Comparison of ENCODE assay signal across 8 mouse cellular contexts in the genomic region with DNA sequence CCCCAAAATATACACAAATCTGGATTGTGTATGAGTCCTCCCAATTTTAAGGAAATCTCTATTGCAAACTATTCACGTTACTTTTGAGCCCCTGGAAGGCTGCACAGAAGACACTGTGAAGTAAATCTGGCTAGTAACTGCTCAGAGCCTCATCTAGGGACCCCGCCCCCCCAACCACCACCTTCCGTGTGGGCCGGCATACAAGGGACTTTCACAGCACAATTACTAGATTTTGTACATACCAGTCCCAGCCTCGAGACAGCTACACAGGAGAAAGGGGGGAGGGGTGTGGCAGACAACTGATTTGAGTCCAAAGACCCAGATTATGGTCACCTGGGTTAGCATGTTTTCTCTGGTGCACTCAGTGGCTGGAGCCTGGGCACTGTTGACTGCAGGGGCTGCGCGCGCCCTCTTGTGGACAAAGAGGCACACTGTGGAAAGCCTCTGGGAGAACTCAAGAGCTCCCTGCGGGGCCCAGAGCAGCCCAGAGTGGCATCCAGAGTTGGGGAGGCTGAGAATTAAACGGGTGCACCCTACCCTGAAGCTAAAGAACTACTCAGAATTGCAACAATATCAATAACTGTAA. TPM values are rescaled to one million over a fixed set of nuclear protein-coding genes. Genes with fewer than 3 reads are reported as not detected.
A peak's percentile ranks its signal among the peaks of the same experiment; 100 is the strongest.
DNase-seq lines count a peak whose midpoint lies in the region; ATAC-seq and TF ChIP-seq lines count a peak whose summit lies in the region.

No protein-coding gene starts in this region.

- TF ChIP-seq CTCF in C2C12 (IDR thresholded peaks at IDR 0.05; ENCODE audit: control insufficient read depth, insufficient read depth, insufficient read length), result peak; percentile 79
- peak; percentile 73 for TF ChIP-seq CTCF in bone marrow macrophage, adult 2 months (IDR thresholded peaks at IDR 0.05; ENCODE audit: low read depth, low read length)
- TF ChIP-seq CTCF in kidney, postnatal 0 days (IDR thresholded peaks at IDR 0.05; ENCODE audit: low read depth), result peak; percentile 95
- TF ChIP-seq CTCF in liver, postnatal 0 days (IDR thresholded peaks at IDR 0.05; ENCODE audit: low read depth), result peak; percentile 86

- 27% methylated on average over 10 of the region's 10 CpGs for WGBS in embryonic facial prominence, embryonic 15.5 days
- 27% methylated on average over 10 of the region's 10 CpGs for WGBS in heart, embryonic 12.5 days
- 24% methylated on average over 10 of the region's 10 CpGs for WGBS in kidney, postnatal 0 days
- WGBS in liver, postnatal 0 days (ENCODE audit: insufficient replicate concordance), result 26% methylated on average over 10 of the region's 10 CpGs

- TF ChIP-seq EP300 in liver, postnatal 0 days (IDR thresholded peaks at IDR 0.05; ENCODE audit: low read depth), result no peak

- H3K36me3 ChIP-seq in C2C12 (ENCODE audit: control insufficient read depth, insufficient read depth), result no peaks in the 10 kb centered on the region
- no peaks in the 10 kb centered on the region for H3K36me3 ChIP-seq in embryonic facial prominence, embryonic 15.5 days
- H3K36me3 ChIP-seq in heart, embryonic 12.5 days, result no peaks in the 10 kb centered on the region
- no peaks in the 10 kb centered on the region for H3K36me3 ChIP-seq in kidney, postnatal 0 days (ENCODE audit: insufficient read depth, low read length)
- no peaks in the 10 kb centered on the region for H3K36me3 ChIP-seq in liver, postnatal 0 days (replicated peaks; ENCODE audit: insufficient read depth, low read length)

- H3K79me2 ChIP-seq in C2C12 (ENCODE audit: control insufficient read depth, insufficient read depth), result no peaks in the 10 kb centered on the region

- no peak overlapping the region for H3K27ac ChIP-seq in bone marrow macrophage, adult 2 months (ENCODE audit: insufficient read depth, low read depth, low read length)
- no peak overlapping the region for H3K27ac ChIP-seq in embryonic facial prominence, embryonic 15.5 days (replicated peaks)
- H3K27ac ChIP-seq in heart, embryonic 12.5 days (ENCODE audit: poor library complexity, severe bottlenecking), result no peak overlapping the region
- H3K27ac ChIP-seq in kidney, postnatal 0 days, result no peak overlapping the region
- H3K27ac ChIP-seq in liver, postnatal 0 days (ENCODE audit: low read depth), result no peak overlapping the region

- no peak overlapping the region for H3K4me2 ChIP-seq in embryonic facial prominence, embryonic 15.5 days (replicated peaks)
- no peak overlapping the region; the same call in 1 of the 2 replicates for H3K4me2 ChIP-seq in heart, embryonic 12.5 days
- H3K4me2 ChIP-seq in kidney, postnatal 0 days (ENCODE audit: low read length), result no peak overlapping the region
- no peak overlapping the region for H3K4me2 ChIP-seq in liver, postnatal 0 days (ENCODE audit: low read depth, low read length)

- peak; percentile 73 for DNase-seq in kidney, postnatal 0 days (ENCODE audit: low spot score)
- DNase-seq in liver, postnatal 0 days, result peak; percentile 79
- DNase-seq in testis, postnatal 14 days (ENCODE audit: low spot score), result peak; percentile 60

- no peak overlapping the region for H3K4me3 ChIP-seq in C2C12 (ENCODE audit: insufficient read depth, poor library complexity, severe bottlenecking)
- no peak overlapping the region for H3K4me3 ChIP-seq in bone marrow macrophage, adult 2 months (ENCODE audit: insufficient read depth, low read length)
- no peak overlapping the region for H3K4me3 ChIP-seq in embryonic facial prominence, embryonic 15.5 days (replicated peaks)
- H3K4me3 ChIP-seq in heart, embryonic 12.5 days, result no peak overlapping the region
- H3K4me3 ChIP-seq in kidney, postnatal 0 days (replicated peaks; ENCODE audit: low read depth, low read length), result no peak overlapping the region
- H3K4me3 ChIP-seq in liver, postnatal 0 days (ENCODE audit: low read depth, low read length), result no peak overlapping the region

- H3K9me3 ChIP-seq in embryonic facial prominence, embryonic 15.5 days (replicated peaks), result no peaks in the 10 kb centered on the region
- 0 out of 2 replicates have a peak, but pooled peaks cover under 1% of the 10 kb centered on the region for H3K9me3 ChIP-seq in heart, embryonic 12.5 days (replicated peaks)
- no peaks in the 10 kb centered on the region for H3K9me3 ChIP-seq in kidney, postnatal 0 days (replicated peaks; ENCODE audit: low read length)
- no peaks in the 10 kb centered on the region for H3K9me3 ChIP-seq in liver, postnatal 0 days (ENCODE audit: low read length)

- H3K27me3 ChIP-seq in C2C12 (ENCODE audit: control insufficient read depth, insufficient read depth, insufficient read length), result no peaks in the 10 kb centered on the region
- no peaks in the 10 kb centered on the region for H3K27me3 ChIP-seq in embryonic facial prominence, embryonic 15.5 days
- 0 out of 2 replicates have a peak, but pooled peaks cover 2% of the 10 kb centered on the region for H3K27me3 ChIP-seq in heart, embryonic 12.5 days (replicated peaks)
- no peaks in the 10 kb centered on the region for H3K27me3 ChIP-seq in kidney, postnatal 0 days (ENCODE audit: insufficient read depth, low read length)
- no peaks in the 10 kb centered on the region for H3K27me3 ChIP-seq in liver, postnatal 0 days (ENCODE audit: insufficient read depth, low read length)

- H3ac ChIP-seq in C2C12 (ENCODE audit: control insufficient read depth, insufficient read length, low read depth), result no peak overlapping the region

- no peak overlapping the region for H3K9ac ChIP-seq in embryonic facial prominence, embryonic 15.5 days
- H3K9ac ChIP-seq in heart, embryonic 12.5 days, result no peak overlapping the region
- no peak overlapping the region for H3K9ac ChIP-seq in kidney, postnatal 0 days (ENCODE audit: low read depth, low read length)
- H3K9ac ChIP-seq in liver, postnatal 0 days (replicated peaks), result no peak overlapping the region

- 0 out of 2 replicates have a peak, but pooled peaks have one; percentile 12 for ATAC-seq in embryonic facial prominence, embryonic 15.5 days (ENCODE audit: insufficient number of reproducible peaks, low FRiP score, low TSS enrichment, low read depth)
- ATAC-seq in heart, embryonic 12.5 days (ENCODE audit: insufficient number of reproducible peaks, low FRiP score), result peak; percentile 59; the same call in 1 of the 2 replicates
- ATAC-seq in kidney, postnatal 0 days (replicated peaks; ENCODE audit: low FRiP score, low read depth), result peak; percentile 84; the same call in 1 of the 2 replicates
- ATAC-seq in liver, postnatal 0 days, result peak; percentile 50; the same call in 1 of the 2 replicates
- 0 out of 2 replicates have a peak, but pooled peaks have one; percentile 45 for ATAC-seq in neutrophil, adult 5-6 weeks (ENCODE audit: extremely low read depth, insufficient number of reproducible peaks, low FRiP score, poor library complexity, severe bottlenecking)

- TF ChIP-seq POLR2A in bone marrow macrophage, adult 2 months (IDR thresholded peaks at IDR 0.05; ENCODE audit: borderline replicate concordance, low read depth, low read length), result no peak

- no peaks in the 10 kb centered on the region for H3K79me3 ChIP-seq in C2C12 (ENCODE audit: low read depth)

- H3K4me1 ChIP-seq in bone marrow macrophage, adult 2 months (ENCODE audit: control insufficient read depth, insufficient read depth, low read length), result no peaks in the 10 kb centered on the region
- no peaks in the 10 kb centered on the region for H3K4me1 ChIP-seq in embryonic facial prominence, embryonic 15.5 days
- no peaks in the 10 kb centered on the region for H3K4me1 ChIP-seq in heart, embryonic 12.5 days (replicated peaks)
- no peaks in the 10 kb centered on the region for H3K4me1 ChIP-seq in kidney, postnatal 0 days (replicated peaks; ENCODE audit: insufficient read depth, low read length)
- H3K4me1 ChIP-seq in liver, postnatal 0 days (ENCODE audit: insufficient read depth), result no peaks in the 10 kb centered on the region

TF ChIP-seq in C2C12, 6 proteins besides CTCF, POLR2A, EP300 and RAD21:
- TF ChIP-seq MYOG (IDR thresholded peaks at IDR 0.05; ENCODE audit: control insufficient read depth, extremely low read depth, insufficient read length) (no peak), USF1 (IDR thresholded peaks at IDR 0.05; ENCODE audit: low read depth) (no peak), CEBPB (IDR thresholded peaks at IDR 0.05; ENCODE audit: low read depth) (no peak), FOSL1 (IDR thresholded peaks at IDR 0.05; ENCODE audit: insufficient read depth, low read length, poor library complexity, severe bottlenecking) (no peak), MAX (IDR thresholded peaks at IDR 0.05) (no peak), MYOD1 (IDR thresholded peaks at IDR 0.05; ENCODE audit: control insufficient read depth, insufficient read length, low read depth) (no peak)

RNA-seq across cellular contexts. Expression of a gene that starts 33.8 kb away (rescaled TPM):
- 90.4 TPM for polyA plus RNA-seq in C2C12 (2012; fragmentation: generic; extraction: Trizol)
- 11.0 and 12.6 TPM in 2 replicates for polyA plus RNA-seq in bone marrow macrophage, adult 2 months (2012; ENCODE audit: insufficient read depth, insufficient read length, missing spikeins)
- polyA plus RNA-seq in embryonic facial prominence, embryonic 15.5 days (2015; fragmentation: Nextera tagmentation; extraction: Ambion mirVana), result 98.5 and 99.0 TPM in 2 replicates
- polyA plus RNA-seq in heart, embryonic 12.5 days (2016; fragmentation: Nextera tagmentation; extraction: Ambion mirVana), result 78.3 and 79.8 TPM in 2 replicates
- 96.7 and 102 TPM in 2 replicates for polyA plus RNA-seq in kidney, postnatal 0 days (2015; fragmentation: Nextera tagmentation; extraction: Ambion mirVana)
- 13.8 and 16.6 TPM in 2 replicates for polyA plus RNA-seq in liver, postnatal 0 days (2015; fragmentation: Nextera tagmentation; extraction: Ambion mirVana)
- 15.8 and 17.8 TPM in 2 replicates for total RNA-seq in neutrophil, adult 5-6 weeks (2017)

Comparison
In these comparisons a context has a peak if more than half of its experiments do, and no peak if none do; other contexts are left out.
1. ATAC-seq: peak in every context shown above with its lines; median percentile 84 in kidney, postnatal 0 days; 59 in heart, embryonic 12.5 days; 50 in liver, postnatal 0 days; 45 in neutrophil, adult 5-6 weeks; 12 in embryonic facial prominence, embryonic 15.5 days.